Mouse (Mus musculus): ENCODE results near the gene Sigirr. TPM values are rescaled to one million over a fixed set of nuclear protein-coding genes. Genes with fewer than 3 reads are reported as not detected.

Gene Sigirr
- 17.1 and 19.8 TPM in 2 replicates for polyA plus RNA-seq (2012; rRNA removed)

DNA sequence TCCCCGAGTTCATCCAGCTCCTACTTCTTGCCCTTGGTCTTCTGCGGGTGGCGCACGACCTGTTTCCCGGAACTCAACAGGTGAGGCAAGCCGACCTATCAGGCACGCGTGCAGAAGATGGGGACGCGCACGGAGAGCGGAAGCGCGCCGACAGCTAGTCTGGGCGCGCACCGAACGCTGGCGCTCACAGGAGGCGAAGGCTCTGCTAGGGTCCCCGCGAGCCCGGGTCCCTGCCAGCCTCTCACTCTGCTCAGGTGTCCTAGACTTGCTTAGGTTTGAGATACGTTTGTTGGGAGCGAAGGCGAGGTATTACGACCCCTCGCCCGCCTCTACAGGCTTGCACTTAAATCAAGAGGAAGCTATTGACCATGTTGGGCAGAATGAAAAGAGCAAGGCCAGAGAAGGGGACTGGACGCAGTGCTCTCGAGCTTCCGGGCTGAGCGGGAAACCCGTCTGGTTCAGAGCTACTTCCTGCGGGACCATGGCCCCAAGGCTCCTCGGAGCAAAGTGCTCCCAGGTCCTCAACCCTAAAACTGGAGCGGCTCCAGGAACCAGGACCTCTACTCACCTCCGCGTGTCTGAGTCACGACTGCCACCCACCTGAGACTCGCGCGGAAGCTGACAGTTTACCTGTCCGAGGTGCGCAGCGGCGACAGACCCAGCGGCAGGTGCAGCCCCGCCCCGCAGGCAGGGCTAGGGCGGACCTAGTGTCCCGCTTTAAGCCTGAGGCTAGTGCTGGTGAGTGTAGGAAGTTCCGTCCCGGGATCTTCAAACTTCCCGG, at the start of gene Sigirr:
Sigirr (minus strand) TSS at position 662 of the 781 bp plus-strand sequence.

DNA sequence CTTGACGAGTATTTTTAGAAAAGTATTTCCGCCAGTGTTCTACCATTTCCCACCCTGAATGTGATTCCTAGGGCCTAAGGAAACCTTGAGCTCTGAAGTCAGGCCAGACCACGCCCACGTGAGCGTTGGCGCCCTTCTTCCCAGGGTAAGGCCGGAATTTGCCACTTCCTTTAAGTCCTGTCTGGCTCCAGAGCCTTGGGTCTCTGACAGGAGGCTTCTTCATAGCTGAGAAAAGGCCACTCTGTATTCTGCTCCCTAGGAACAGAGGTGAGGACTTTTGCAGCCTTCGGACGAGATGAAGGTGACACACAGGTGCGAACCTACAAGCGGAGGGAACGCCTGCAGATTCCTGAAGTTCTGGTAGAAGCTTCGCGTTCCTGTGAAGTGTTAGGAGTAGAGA, 21.9 kb upstream of the Sigirr start, which contains the start of gene Ptdss2:
Ptdss2 (plus strand) TSS at position 138 of the 400 bp plus-strand sequence.

GRCm38 (mm10) chr7:141117636-141118035, 17.3 kb upstream of the Sigirr start, which contains the start of gene Ano9:
Gene Ano9 (minus strand): TSS chr7:141117806.

DNA sequence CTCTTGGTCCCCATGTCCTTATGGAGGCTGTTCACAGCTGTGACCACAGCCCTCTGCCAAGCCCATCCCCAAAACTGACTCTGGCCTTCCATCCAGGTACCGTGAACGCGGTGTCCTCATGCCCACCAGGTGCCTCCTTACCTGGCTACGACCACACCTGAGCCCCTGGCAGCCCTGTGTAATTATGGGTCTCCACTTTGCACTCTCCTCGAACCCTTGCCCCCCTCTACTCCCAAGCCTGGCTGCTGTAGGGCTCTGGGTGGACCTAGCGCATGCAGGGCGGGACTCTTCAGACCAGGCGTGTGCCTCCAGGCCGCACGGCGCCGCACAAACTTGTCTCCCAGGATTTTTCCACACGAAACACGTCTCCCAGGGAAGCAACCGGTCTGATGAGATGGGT, 22.5 kb downstream of the Sigirr start, which contains the start of gene Pkp3:
Pkp3 (plus strand) TSS at position 378 of the 400 bp plus-strand sequence.

DNA sequence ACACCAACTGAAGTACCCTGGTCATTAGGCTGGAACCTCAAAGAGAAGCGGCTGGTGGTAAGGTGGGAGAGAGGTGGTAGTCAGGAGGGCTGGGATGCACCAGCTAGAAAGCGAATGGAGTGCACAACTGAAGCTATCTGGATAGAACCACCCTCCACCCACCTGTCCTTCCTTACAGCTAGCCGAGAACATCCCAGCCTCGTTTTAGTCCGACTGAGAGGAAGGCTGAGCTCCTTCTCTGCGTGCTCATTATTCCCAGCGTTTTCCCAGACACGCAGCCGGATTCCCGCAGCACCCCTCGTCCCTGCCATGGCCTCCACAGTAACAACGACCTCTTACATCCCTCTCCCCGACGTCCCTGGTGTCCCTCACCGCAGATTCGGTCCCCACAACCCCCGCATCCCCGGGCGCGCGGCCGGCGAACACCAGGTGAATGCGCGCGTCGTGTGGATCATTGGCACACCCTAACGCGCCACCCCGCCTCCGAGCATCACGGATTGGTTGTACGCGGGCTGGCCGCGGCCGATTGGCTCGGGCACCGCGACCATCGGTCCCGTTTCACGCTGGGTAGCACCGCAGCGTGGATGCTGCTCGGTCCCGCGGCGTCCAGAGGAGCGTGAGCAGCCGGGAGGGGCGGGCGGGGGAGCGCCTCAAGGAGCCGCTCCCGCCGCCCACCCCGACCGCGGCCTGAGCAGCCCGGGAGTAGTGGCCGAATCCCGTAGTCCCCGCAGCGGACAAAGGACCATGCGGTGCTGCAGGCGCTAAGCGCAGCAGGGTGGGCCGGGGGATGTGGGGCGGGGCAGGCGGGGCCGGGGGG, 39.7 kb downstream of the Sigirr start, which contains the start of gene B4galnt4:
B4galnt4 (plus strand) TSS at position 679 of the 817 bp plus-strand sequence.

Other genes starting within 250 kb of the Sigirr start
- gene Gm45785, start 244.2 kb downstream of the Sigirr start, polyA plus RNA-seq (2012; rRNA removed), result not detected in 2 replicates
- gene Ric8a, start 243.6 kb downstream of the Sigirr start, polyA plus RNA-seq (2012; rRNA removed), result 17.1 and 20.2 TPM in 2 replicates
- 18.5 TPM in 2 replicates for gene Bet1l, start 243.0 kb downstream of the Sigirr start, polyA plus RNA-seq (2012; rRNA removed)
- 36.4 TPM in 2 replicates for gene Psmd13, start 218.6 kb downstream of the Sigirr start, polyA plus RNA-seq (2012; rRNA removed)
- gene Sirt3, start 218.3 kb downstream of the Sigirr start, polyA plus RNA-seq (2012; rRNA removed), result 46.5 and 51.9 TPM in 2 replicates
- 0.19 and 0.20 TPM in 2 replicates for gene Cox8b, start 200.1 kb downstream of the Sigirr start, polyA plus RNA-seq (2012; rRNA removed)
- gene Nlrp6, start 179.7 kb downstream of the Sigirr start, polyA plus RNA-seq (2012; rRNA removed), result 61.4 and 61.9 TPM in 2 replicates
- 12.3 and 13.2 TPM in 2 replicates for gene Pgghg, start 159.2 kb downstream of the Sigirr start, polyA plus RNA-seq (2012; rRNA removed)
- gene Ifitm5, start 150.3 kb downstream of the Sigirr start, polyA plus RNA-seq (2012; rRNA removed), result 0.67 and 0.85 TPM in 2 replicates
- gene Gm45717, start 144.6 kb downstream of the Sigirr start, polyA plus RNA-seq (2012; rRNA removed), result 0.14 TPM in 1 of 2 replicates, not detected in the other
- gene Ifitm2, start 144.6 kb downstream of the Sigirr start, polyA plus RNA-seq (2012; rRNA removed), result 552 and 564 TPM in 2 replicates
- 53.0 and 54.4 TPM in 2 replicates for gene Ifitm1, start 133.4 kb downstream of the Sigirr start, polyA plus RNA-seq (2012; rRNA removed)
- gene Ifitm3, start 89.8 kb downstream of the Sigirr start, polyA plus RNA-seq (2012; rRNA removed), result 164 and 239 TPM in 2 replicates
- 193 and 325 TPM in 2 replicates for gene Ifitm6, start 82.6 kb downstream of the Sigirr start, polyA plus RNA-seq (2012; rRNA removed)
- not detected in 2 replicates for gene Gm17387, start 71.4 kb downstream of the Sigirr start, polyA plus RNA-seq (2012; rRNA removed)
- gene B4galnt4, start 39.5 kb downstream of the Sigirr start, polyA plus RNA-seq (2012; rRNA removed), result 0.46 and 0.61 TPM in 2 replicates
- 0.74 and 0.85 TPM in 2 replicates for gene Pkp3, start 22.4 kb downstream of the Sigirr start, polyA plus RNA-seq (2012; rRNA removed)
- 7.8 and 10.3 TPM in 2 replicates for gene Ano9, start 17.2 kb upstream of the Sigirr start, polyA plus RNA-seq (2012; rRNA removed)
- gene Ptdss2, start 21.8 kb upstream of the Sigirr start, polyA plus RNA-seq (2012; rRNA removed), result 41.9 and 44.3 TPM in 2 replicates
- gene Rnh1, start 72.3 kb upstream of the Sigirr start, polyA plus RNA-seq (2012; rRNA removed), result 45.4 and 45.9 TPM in 2 replicates
- 39.5 and 41.3 TPM in 2 replicates for gene Hras, start 93.4 kb upstream of the Sigirr start, polyA plus RNA-seq (2012; rRNA removed)
- gene Lrrc56, start 93.6 kb upstream of the Sigirr start, polyA plus RNA-seq (2012; rRNA removed), result 3.1 and 3.4 TPM in 2 replicates
- gene Lmntd2, start 113.5 kb upstream of the Sigirr start, polyA plus RNA-seq (2012; rRNA removed), result 2.5 and 2.6 TPM in 2 replicates
- gene Rassf7, start 115.3 kb upstream of the Sigirr start, polyA plus RNA-seq (2012; rRNA removed), result 29.2 and 33.5 TPM in 2 replicates
- gene Phrf1, start 128.2 kb upstream of the Sigirr start, polyA plus RNA-seq (2012; rRNA removed), result 6.8 and 9.2 TPM in 2 replicates
- gene Irf7, start 165.9 kb upstream of the Sigirr start, polyA plus RNA-seq (2012; rRNA removed), result 54.2 and 82.1 TPM in 2 replicates
- gene Cdhr5, start 176.2 kb upstream of the Sigirr start, polyA plus RNA-seq (2012; rRNA removed), result 0.13 and 0.29 TPM in 2 replicates
- gene Sct, start 178.6 kb upstream of the Sigirr start, polyA plus RNA-seq (2012; rRNA removed), result 0.12 and 0.37 TPM in 2 replicates
- gene Drd4, start 191.4 kb upstream of the Sigirr start, polyA plus RNA-seq (2012; rRNA removed), result not detected in 2 replicates
- gene Deaf1, start 227.1 kb upstream of the Sigirr start, polyA plus RNA-seq (2012; rRNA removed), result 5.7 and 6.8 TPM in 2 replicates
- 11.9 and 13.7 TPM in 2 replicates for gene Tmem80, start 227.2 kb upstream of the Sigirr start, polyA plus RNA-seq (2012; rRNA removed)
- gene Eps8l2, start 238.3 kb upstream of the Sigirr start, polyA plus RNA-seq (2012; rRNA removed), result 35.8 and 50.7 TPM in 2 replicates